Mouse (Mus musculus): ENCODE data around the gene Gm17617.

The Gm17617 gene

DNA sequence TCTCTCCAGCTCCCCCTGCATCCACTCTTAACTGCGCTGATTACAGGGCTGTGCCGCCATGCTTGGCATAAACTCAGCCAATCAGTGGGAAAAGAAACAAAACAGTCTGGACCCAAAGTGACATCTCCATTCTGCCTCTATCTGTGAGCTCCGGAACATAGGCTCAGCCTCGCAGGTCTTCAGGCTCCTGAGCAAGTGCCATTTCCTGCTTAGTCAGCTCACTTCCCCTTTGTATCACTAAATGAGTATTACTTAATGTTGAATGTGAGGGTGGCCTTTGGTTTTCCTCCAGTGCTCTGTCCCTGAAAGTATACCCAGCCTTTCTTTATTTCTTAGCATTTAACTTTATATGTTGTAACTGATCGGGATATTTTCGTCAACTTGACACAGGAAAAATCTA, 8.4 kb downstream of the Gm17617 start:
- DNase-seq (ENCODE audit: low read depth) = no peak

DNA sequence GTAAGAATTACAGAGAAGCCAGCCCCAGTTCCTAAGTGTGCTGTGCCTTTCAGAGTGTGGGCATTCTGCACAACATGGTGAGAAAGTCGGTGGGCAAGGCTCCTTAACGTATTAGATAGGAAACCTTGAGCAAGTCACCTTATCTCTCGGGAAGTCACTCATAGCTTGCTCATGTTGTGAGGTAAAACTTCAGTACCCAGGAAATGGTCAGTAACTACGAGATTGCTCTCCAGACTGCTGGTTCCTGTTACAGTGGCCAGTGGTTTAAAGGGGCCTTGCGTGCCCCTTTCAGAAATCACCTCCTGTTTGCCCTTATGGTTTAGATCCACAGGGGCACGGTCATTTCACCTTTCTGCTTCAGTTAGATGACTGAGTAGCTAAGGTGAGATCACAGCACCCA, 19.0 kb downstream of the Gm17617 start:
- DNase-seq (ENCODE audit: low read depth) = no peak

DNA sequence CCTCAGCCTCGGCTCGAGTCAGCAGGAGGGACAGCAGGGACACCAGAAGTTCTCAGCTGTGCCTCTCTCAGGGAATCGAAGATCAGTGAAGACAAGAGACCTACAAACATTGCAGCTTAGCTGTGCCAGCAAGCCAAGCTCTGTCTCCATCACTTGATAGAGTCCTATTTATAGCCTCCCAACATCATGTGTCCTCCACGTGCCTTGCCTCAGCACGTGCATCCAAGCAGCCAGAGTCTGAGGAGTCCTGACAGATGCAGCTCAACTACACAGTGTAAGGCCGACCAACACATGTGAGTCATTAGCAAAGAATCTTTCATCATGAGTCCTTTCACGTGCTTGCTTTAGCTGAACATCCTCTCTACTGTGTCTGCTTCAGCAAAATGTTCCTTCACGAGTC, 25.7 kb downstream of the Gm17617 start:
- peak; percentile 70 for DNase-seq (ENCODE audit: low read depth)

DNA sequence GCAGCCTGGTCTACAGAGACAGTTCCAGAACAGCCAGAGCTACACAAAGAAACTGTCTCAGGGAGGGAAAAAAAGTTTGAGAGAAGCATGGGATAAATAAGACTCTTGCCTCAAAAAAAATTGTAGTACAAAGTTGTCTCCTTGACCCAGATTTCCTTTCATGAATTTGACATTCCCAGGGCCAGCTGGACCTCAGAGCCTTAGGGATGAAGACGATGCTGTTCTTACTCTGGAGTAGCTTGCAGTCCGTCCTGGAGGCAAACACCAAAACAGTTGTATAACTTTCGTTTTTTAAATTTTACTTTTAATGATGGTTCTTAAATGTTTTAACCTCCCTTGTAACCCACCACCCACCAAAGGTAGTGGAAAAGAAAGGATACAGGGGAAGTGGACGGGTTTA, 26.2 kb downstream of the Gm17617 start:
- no peak for DNase-seq (ENCODE audit: low read depth)

DNA sequence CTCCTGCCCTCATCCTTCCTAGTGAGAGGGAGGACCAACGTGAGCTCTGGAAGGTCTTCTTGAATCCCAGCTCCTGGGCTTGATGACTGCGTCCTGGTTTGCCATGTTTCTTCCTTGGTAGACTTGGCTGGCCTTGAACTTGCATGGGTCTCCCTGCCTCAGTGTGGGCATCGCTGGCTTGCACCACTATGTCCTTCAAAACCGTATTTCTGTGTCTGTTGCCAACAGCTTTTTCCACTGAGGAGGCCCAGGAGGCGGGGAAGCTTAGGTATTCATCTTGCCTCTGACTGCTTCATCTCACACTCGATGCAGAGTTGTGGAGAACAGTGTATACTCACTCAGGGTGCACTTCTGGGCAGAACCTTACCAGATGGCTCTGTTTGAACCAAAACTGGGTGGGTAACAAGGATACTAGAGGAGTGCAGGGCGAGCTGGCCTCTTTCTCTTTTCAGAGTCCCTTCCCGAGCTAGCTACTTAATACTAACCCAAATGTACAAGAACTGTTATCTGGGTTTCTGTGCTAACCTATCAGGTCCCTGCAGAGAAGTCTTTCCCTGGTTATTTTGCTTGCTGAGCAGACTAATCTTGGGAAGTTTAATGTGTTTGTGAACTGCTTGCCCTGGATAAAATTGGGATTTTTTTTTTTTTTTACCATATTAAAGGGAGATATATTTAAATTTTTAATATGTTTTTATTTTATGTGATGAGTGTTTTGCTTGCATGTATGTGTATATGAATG, 27.2 kb downstream of the Gm17617 start:
- peak; percentile 55 for DNase-seq (ENCODE audit: low read depth)

DNA sequence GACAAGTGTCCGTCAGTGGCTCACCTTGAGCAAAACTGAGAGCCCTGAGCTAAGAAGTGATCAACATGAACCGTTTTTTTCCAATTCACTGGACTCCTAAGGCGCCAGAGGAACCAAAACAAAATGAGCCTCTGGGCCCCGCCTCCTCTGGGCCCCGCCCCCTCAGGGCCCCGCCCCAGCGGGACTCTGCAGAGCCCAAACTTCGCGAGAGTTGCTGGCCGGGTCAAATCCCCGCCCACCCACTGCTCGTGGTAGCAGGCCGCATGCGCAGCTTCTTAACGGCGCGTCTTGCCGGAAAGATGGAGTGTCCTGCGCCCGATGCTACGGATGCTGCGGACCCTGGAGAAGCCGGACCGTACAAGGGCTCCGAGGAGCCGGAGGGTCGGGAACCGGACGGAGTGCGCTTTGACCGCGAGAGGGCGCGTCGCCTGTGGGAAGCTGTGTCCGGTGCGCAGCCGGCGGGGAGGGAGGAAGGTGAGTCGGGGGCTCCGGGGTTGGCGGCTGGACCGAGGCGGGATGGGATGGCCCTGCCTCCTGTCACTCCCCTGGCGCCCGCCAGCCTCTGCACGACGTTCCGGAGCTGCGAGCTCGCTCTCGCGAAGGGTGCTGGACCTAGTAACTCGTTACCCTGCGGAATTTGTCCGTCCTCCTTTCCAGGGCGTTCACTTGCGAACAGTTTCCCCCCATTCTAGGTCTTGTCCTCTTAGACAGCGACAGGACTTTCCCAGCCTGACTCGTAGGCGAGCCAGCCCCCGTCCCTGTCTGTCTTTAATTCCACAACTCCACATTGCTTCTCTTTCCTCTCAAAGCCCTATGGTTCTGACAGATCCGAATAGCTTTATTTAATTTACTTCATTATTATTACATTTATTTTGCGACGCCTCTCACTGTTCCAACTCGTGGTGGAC, 28.0 kb downstream of the Gm17617 start, which contains the start of gene Zfp346:
Gene Zfp346, plus strand, starts transcription at position 267 of the 908 bp plus-strand sequence.
- DNase-seq (ENCODE audit: low read depth) = peak; percentile 97

DNA sequence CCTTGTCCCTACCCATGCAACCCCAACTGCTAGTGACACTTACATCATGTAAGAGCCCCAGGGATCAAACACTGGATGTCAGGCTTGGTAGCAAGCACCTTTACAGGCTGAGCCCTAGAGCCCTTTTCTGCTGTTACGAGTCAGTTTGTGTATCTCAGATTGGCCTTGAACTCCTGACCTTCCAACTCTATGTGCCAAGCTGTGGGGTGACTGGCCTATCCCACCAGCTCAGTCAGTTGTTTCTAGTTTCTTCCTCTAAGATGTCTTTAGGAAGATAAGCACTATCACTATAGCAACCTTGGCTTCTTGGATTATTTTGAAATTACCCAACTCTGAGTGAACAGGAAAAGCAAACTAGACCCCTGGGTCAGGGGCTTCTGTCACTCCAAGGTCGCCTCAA, 30.0 kb downstream of the Gm17617 start:
- DNase-seq (ENCODE audit: low read depth) = no peak

DNA sequence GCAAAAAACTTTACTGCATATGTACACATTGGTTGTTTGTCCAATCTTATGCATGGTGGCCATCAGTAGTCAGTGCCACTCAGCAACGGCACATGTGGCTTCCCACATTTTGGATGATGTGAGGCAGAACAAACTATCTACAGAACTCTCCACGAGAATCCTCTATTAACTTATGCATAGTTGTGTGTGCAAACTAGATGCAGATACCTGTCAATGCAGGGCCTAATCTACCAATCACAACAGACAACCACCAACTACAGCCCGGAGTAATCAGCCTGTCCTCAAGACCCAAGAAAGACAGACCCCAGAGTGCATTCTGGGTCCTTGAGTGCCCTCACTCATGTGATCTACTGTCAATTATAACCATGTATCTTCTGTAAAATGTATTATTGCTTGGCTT, 31.0 kb downstream of the Gm17617 start:
- no peak for DNase-seq (ENCODE audit: low read depth)

DNA sequence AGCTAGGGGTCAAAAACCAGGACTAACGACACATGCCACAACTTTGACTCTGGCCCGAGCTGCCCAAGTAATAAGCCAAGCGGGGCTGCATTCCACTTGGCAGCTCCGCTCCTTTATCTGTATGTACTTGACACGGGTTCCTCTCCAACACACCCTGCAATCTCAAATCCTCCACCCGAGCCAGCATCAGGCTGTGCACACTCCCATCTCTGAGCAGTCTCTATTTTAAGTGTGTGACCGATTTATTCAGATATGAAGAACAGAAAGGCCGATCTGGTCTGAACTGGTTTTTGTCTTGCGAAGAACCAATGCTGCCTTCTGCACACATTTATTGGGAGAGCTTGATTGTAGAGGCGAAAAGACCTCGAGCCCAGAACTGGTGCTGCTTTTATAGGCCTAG, 31.7 kb downstream of the Gm17617 start:
- DNase-seq (ENCODE audit: low read depth) = no peak

DNA sequence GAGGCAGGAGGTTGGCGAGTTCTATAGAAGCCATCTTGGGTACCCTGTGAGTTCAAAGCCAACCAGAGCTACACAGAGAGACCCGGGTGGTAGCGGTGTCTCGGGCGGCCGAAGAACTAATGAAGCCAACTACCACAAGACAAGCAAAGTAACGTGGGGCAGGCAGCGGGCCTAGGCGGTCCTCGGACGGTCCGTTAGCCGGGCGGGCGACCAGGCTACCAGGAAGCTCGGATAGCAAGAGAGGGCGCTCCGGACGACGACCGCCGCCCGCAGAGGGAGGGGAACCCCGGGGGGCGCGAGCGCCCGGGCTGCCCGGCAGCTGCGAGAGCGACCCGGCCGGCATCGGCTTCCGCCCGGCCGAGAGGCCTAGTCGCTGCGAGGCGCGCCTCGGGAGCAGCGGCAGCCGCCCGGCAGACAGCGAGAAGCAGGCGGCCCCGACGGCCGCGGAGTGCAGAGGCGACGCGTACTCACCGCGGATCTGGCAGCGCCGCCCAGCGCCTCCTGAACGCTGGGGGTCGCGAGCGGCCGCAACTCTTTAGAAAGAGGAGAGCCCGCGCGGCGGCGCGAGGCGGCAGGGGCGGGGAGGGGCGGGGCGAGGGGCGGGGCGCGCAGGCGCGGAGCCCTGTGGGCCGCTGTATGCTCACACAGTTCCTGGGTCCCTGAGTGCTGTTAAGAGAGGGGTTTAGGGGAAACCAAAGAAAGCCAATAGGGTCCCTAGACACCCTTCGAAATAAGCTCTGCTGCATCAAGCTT, 33.4 kb downstream of the Gm17617 start, which contains the start of gene Uimc1:
Gene Uimc1, minus strand, starts transcription at position 575 of the 753 bp plus-strand sequence.
- peak; percentile 94 for DNase-seq (ENCODE audit: low read depth)

DNA sequence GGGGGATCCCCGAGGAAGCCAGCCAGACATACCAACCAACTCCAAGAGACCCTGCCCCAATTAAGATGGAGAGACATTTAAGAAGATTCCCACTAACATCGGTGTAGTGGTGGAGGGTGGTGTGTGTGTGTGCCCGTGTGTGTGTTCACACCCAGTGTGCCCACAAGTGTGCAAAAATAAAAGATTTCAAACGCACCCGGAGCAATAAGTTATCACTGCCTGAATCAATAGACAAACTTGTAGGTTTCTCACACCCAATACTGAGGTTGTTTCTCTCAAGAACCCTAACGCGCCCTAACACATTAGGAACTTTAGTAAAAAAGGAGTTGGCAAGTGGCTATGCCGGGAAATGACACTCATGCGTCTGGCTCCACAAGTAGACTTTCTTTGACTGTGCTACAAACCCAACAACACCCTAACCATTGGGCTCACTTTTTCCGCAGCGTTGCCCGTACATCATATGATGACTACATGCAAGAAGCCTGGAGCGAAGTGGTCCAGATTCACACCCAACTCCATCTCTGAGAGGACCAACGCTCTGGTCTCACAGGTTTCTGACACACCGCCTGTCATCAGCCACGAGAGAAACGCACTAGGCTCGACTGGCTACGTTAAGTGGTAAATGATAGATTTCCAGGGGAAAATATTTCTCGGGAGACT, 34.2 kb downstream of the Gm17617 start:
- DNase-seq (ENCODE audit: low read depth) = peak; percentile 51

DNA sequence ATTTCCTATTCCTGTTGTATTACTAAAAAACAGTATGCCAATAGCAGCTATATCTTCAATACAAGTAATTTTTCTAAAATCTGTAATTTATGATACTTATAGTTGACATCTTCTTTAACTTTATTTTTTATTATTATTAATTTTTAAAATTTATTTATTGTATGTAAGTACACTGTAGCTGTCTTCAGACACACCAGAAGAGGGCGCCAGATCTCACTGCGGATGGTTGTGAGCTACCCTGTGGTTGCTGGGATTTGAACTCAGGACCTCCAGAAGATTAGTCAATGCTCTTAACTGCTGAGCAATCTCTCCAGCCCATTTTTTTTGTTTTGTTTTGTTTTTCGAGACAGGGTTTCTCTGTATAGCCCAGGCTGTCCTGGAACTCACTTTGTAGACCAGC, 35.5 kb downstream of the Gm17617 start:
- DNase-seq (ENCODE audit: low read depth) = peak; percentile 19

DNA sequence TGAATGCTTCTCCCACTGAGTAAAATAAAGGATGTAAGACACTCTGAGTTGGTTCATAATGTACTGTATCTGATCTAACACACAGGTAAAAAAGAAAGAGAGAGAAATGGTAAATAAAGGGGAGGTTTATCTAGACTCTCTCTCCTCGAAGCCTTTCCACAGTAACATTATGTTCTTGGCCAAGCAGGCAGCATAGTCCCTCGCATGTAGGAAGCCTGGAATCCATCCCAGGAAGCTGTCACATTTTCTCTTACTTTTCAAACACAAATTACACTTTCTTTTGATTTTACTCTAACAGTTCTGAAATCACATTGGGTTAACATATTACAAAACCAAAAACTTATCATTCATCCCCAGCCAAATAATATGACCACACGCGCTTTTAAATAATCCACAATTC, 40.8 kb downstream of the Gm17617 start:
- DNase-seq (ENCODE audit: low read depth) = no peak

All from NIH3T3 (cell line).